Mouse (Mus musculus): ENCODE results near the gene Rab34. TPM values are rescaled to one million over a fixed set of nuclear protein-coding genes. Genes with fewer than 3 reads are reported as not detected.
A peak's percentile ranks its signal among the peaks of the same experiment; 100 is the strongest.

The Rab34 gene
- polyA plus RNA-seq, 1 experiment: 88.8 TPM

DNA sequence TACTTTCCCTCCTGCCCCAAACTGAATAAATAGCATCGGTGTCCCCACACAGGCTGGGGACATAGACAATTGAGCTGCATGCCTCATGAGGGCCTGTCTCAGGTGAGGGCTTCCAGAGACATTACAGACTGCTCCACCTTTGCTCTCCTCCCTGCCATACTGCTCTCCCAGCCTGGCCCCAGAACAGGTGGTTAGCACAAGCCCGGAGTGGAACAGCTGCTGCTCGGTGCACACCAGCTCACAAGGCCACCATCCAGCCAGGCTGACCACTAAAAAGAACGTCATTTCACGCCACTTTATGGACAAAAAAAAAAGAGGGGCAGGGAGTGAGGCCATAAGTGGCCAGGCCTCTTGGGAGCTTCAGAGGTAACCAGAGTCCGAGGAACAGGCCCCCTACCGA, 19.0 kb downstream of the Rab34 start:
- TF ChIP-seq SRF (IDR thresholded peaks at IDR 0.05; ENCODE audit: control insufficient read depth, insufficient read length, low read depth) (no peak), TCF3 (IDR thresholded peaks at IDR 0.05; ENCODE audit: insufficient read length, low read depth) (peak; percentile 15), MYOG (IDR thresholded peaks at IDR 0.05; ENCODE audit: control insufficient read depth in 1 of 3, insufficient read depth in 1 of 3, insufficient read length in 2 of 3, low read depth in 2 of 3) (peak in 2 of 3 experiments; percentile 88 to 91), MYOD1 (IDR thresholded peaks at IDR 0.05; ENCODE audit: control insufficient read depth in 1 of 3, insufficient read length in 2 of 3, low read depth in 2 of 3) (peak in 2 of 3 experiments; percentile 65 to 81), POLR2AphosphoS2 (IDR thresholded peaks at IDR 0.05; ENCODE audit: insufficient read length, low read depth) (no peak)

GRCm38 (mm10) chr11:78209886-78210285, 21.7 kb downstream of the Rab34 start:
- Histone ChIP-seq H3K4me2 (ENCODE audit: low read depth) (no peak overlapping the region), H3K4me3 (no peak overlapping the region), H3ac (ENCODE audit: control insufficient read depth, insufficient read length) (no peak overlapping the region), H3K36me3 (ENCODE audit: control insufficient read depth, insufficient read depth) (peaks cover 57% of the 10 kb centered on the region), H3K27me3 (ENCODE audit: control insufficient read depth, insufficient read depth, insufficient read length) (no peaks in the 10 kb centered on the region), H3K79me2 (ENCODE audit: control insufficient read depth, insufficient read depth) (no peaks in the 10 kb centered on the region)
- TF ChIP-seq CEBPB (IDR thresholded peaks at IDR 0.05; ENCODE audit: insufficient read depth, poor library complexity, severe bottlenecking) (no peak), REST (IDR thresholded peaks at IDR 0.05; ENCODE audit: insufficient read depth, insufficient read length) (no peak), POLR2A (IDR thresholded peaks at IDR 0.05; ENCODE audit: insufficient read length, low read depth) (no peak), MAX (IDR thresholded peaks at IDR 0.05; ENCODE audit: low read depth) (no peak), TCF3 (IDR thresholded peaks at IDR 0.05; ENCODE audit: insufficient read length, low read depth) (no peak), TCF12 (IDR thresholded peaks at IDR 0.05; ENCODE audit: insufficient read depth, poor library complexity, severe bottlenecking) (no peak), E2F4 (IDR thresholded peaks at IDR 0.05; ENCODE audit: insufficient read depth) (no peak), SRF (IDR thresholded peaks at IDR 0.05; ENCODE audit: control insufficient read depth, insufficient read length, low read depth) (no peak), MYOD1 (IDR thresholded peaks at IDR 0.05; ENCODE audit: control insufficient read depth in 1 of 3, insufficient read length in 2 of 3, low read depth in 2 of 3) (no peak), MYOG (IDR thresholded peaks at IDR 0.05; ENCODE audit: control insufficient read depth in 1 of 3, insufficient read depth in 1 of 3, insufficient read length in 2 of 3, low read depth in 2 of 3) (no peak), USF1 (IDR thresholded peaks at IDR 0.05; ENCODE audit: low read depth) (no peak)

More for the DNA sequence above, 19.0 kb downstream of the Rab34 start:
- no peak overlapping the region for H3K4me2 ChIP-seq (ENCODE audit: low read depth)
- no peaks in the 10 kb centered on the region for H3K79me2 ChIP-seq (ENCODE audit: control insufficient read depth, insufficient read depth)
- no peak overlapping the region for H3ac ChIP-seq (ENCODE audit: control insufficient read depth, insufficient read length)
- no peak overlapping the region for H3K4me3 ChIP-seq
- no peaks in the 10 kb centered on the region for H3K27me3 ChIP-seq (ENCODE audit: control insufficient read depth, insufficient read depth, insufficient read length)
- peaks cover 30% of the 10 kb centered on the region for H3K36me3 ChIP-seq (ENCODE audit: control insufficient read depth, insufficient read depth)

- H3K27me3 ChIP-seq (ENCODE audit: control insufficient read depth, insufficient read depth, insufficient read length): no peaks in the 10 kb centered on the region
- no peak overlapping the region for H3ac ChIP-seq (ENCODE audit: control insufficient read depth, insufficient read length)
- no peak overlapping the region for H3K4me3 ChIP-seq
- H3K79me2 ChIP-seq (ENCODE audit: control insufficient read depth, insufficient read depth): no peaks in the 10 kb centered on the region
- TF ChIP-seq E2F4 (IDR thresholded peaks at IDR 0.05; ENCODE audit: insufficient read depth): no peak
- no peak for TF ChIP-seq MAX (IDR thresholded peaks at IDR 0.05; ENCODE audit: low read depth)
- H3K4me2 ChIP-seq (ENCODE audit: low read depth): no peak overlapping the region
- H3K36me3 ChIP-seq (ENCODE audit: control insufficient read depth, insufficient read depth): peaks cover 58% of the 10 kb centered on the region
Measured at GRCm38 (mm10) chr11:78210615-78211014, 22.4 kb downstream of the Rab34 start.

DNA sequence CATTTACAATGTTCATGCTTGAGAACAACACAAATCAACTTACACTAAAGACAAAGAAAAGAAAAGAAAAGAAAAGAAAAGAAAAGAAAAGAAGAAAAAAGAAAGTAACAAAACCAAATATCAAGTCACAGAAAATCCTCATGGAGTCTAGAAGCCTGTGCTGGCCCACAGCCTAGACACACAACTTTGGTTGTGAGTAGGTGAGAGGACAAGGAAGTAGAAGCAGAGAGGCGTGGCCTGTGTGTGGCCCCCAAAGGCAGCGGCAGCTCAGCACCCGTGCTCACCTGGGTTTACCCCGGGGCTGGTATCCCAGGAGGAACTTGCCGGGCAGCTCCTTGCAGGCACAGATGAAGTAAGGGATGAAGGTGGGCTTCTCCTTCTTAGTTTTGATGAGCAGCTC, 23.3 kb downstream of the Rab34 start:
- Histone ChIP-seq H3K79me2 (ENCODE audit: control insufficient read depth, insufficient read depth) (no peaks in the 10 kb centered on the region), H3ac (ENCODE audit: control insufficient read depth, insufficient read length) (no peak overlapping the region), H3K4me2 (ENCODE audit: low read depth) (no peak overlapping the region), H3K27me3 (ENCODE audit: control insufficient read depth, insufficient read depth, insufficient read length) (no peaks in the 10 kb centered on the region), H3K36me3 (ENCODE audit: control insufficient read depth, insufficient read depth) (peaks cover 65% of the 10 kb centered on the region), H3K4me3 (no peak overlapping the region)
- TF ChIP-seq POLR2AphosphoS2 (IDR thresholded peaks at IDR 0.05; ENCODE audit: insufficient read length, low read depth): no peak

- no peak overlapping the region for H3K4me2 ChIP-seq (ENCODE audit: low read depth)
- no peaks in the 10 kb centered on the region for H3K27me3 ChIP-seq (ENCODE audit: control insufficient read depth, insufficient read depth, insufficient read length)
- H3K79me2 ChIP-seq (ENCODE audit: control insufficient read depth, insufficient read depth): no peaks in the 10 kb centered on the region
- H3ac ChIP-seq (ENCODE audit: control insufficient read depth, insufficient read length): no peak overlapping the region
- no peak for TF ChIP-seq TCF3 (IDR thresholded peaks at IDR 0.05; ENCODE audit: insufficient read length, low read depth)
- TF ChIP-seq SRF (IDR thresholded peaks at IDR 0.05; ENCODE audit: control insufficient read depth, insufficient read length, low read depth): no peak
- no peak for TF ChIP-seq MYOD1 (IDR thresholded peaks at IDR 0.05; ENCODE audit: control insufficient read depth in 1 of 3, insufficient read length in 2 of 3, low read depth in 2 of 3)
- TF ChIP-seq POLR2A (IDR thresholded peaks at IDR 0.05; ENCODE audit: insufficient read length, low read depth): no peak
- no peak for TF ChIP-seq E2F4 (IDR thresholded peaks at IDR 0.05; ENCODE audit: insufficient read depth)
- peaks cover 82% of the 10 kb centered on the region for H3K36me3 ChIP-seq (ENCODE audit: control insufficient read depth, insufficient read depth)
- H3K4me3 ChIP-seq: no peak overlapping the region
Measured at GRCm38 (mm10) chr11:78213086-78213817, 25.0 kb downstream of the Rab34 start.

All from myocyte (in vitro differentiated cells).